Mouse (Mus musculus): ENCODE data around the gene Csta1. TPM values are rescaled to one million over a fixed set of nuclear protein-coding genes. Genes with fewer than 3 reads are reported as not detected.
"Not testable (repeated sequence)": the region's sequence is repeated elsewhere in the genome, so short reads cannot be mapped to it uniquely, and the experiment has no call there.

The Csta1 gene
- not detected in 2 replicates for polyA plus RNA-seq (2011; ENCODE audit: insufficient read depth, insufficient read length, low replicate concordance, missing spikeins)

DNA sequence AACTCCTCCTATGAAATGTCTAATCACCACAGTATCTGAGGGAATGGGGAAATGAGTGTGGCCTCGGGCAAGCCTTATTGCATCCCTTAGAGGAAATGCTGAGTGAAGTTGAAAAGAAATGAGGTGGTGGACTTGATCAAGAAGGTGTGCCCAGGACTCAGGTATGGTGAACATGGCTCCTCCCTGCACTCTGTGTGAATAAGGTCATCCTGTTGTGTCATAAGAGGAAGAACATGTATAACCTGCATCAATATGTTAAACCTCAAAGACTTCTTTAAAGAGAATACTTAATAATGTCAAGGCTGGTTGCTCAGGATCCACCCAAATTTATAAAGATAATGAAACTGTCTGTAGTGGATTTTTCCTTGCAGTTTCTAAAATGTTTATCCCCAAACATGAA lies at the start of gene Csta1:
Csta1 (minus strand) TSS at position 101 of the 400 bp plus-strand sequence.
- no peak for TF ChIP-seq CTCF (IDR thresholded peaks at IDR 0.05; ENCODE audit: control insufficient read depth, insufficient read depth, low read length)
- no peak for TF ChIP-seq POLR2A (IDR thresholded peaks at IDR 0.05; ENCODE audit: borderline replicate concordance, control insufficient read depth, low read depth, low read length)
- 74% methylated on average over 1 of the region's 1 CpGs for WGBS
- Histone ChIP-seq H3K4me1 (ENCODE audit: control insufficient read depth, insufficient read depth, low read length) (no peaks in the 10 kb centered on the region), H3K27ac (ENCODE audit: control insufficient read depth, insufficient read depth, low read depth, low read length, poor library complexity) (no peak within 1 kb of the TSS), H3K4me3 (replicated peaks; ENCODE audit: control insufficient read depth, low read depth, low read length) (no peak within 1 kb of the TSS)

DNA sequence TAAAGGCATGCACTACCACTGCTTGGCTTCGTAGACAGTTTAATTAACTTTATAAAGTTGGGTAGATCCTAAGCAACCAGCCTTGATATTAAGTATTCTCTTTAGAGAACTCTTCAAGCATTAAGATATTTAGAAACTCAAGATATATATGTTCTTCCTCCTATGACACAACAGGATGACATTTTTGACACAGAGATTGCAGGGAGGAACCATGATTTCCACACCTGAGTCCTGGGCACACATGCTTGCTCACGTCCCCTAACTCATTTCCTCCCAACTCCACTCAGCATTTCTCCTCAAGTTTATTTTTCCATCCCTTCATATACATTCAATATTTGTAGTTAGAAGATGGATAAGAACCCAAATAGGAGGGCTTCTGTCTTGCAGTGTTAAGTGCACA lies 48.9 kb upstream of the Csta1 start:
- TF ChIP-seq CTCF (IDR thresholded peaks at IDR 0.05; ENCODE audit: control insufficient read depth, insufficient read depth, low read length) = no peak
- no peak for TF ChIP-seq POLR2A (IDR thresholded peaks at IDR 0.05; ENCODE audit: borderline replicate concordance, control insufficient read depth, low read depth, low read length)
- Histone ChIP-seq H3K27ac (ENCODE audit: control insufficient read depth, insufficient read depth, low read depth, low read length, poor library complexity) (no peak overlapping the region), H3K4me1 (ENCODE audit: control insufficient read depth, insufficient read depth, low read length) (no peaks in the 10 kb centered on the region), H3K4me3 (replicated peaks; ENCODE audit: control insufficient read depth, low read depth, low read length) (no peak overlapping the region)
- WGBS = 61% methylated on average over 2 of the region's 2 CpGs

DNA sequence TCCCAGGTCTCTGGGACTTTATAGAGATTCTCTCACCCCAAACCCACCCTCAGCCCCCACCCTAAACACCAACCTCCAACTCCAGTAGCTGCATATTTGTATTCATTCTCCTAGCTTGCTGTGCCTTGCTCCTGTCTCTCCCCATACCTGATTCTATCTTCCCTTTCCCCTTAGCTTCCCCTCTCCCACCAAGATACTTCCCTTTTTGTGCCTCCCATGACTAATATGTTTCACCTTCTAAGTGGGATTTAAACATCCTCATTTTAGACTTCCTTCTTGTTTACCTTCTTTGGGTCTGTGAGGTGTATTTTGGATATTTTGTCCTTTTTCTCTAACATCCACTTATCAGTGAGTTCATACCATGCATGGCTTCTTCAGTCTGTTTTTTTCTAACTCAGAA lies 45.1 kb upstream of the Csta1 start:
- H3K4me1 ChIP-seq (ENCODE audit: control insufficient read depth, insufficient read depth, low read length) = no peaks in the 10 kb centered on the region
- TF ChIP-seq CTCF (IDR thresholded peaks at IDR 0.05; ENCODE audit: control insufficient read depth, insufficient read depth, low read length) (no peak), POLR2A (IDR thresholded peaks at IDR 0.05; ENCODE audit: borderline replicate concordance, control insufficient read depth, low read depth, low read length) (no peak)
- no peak overlapping the region for H3K4me3 ChIP-seq (replicated peaks; ENCODE audit: control insufficient read depth, low read depth, low read length)
- no peak overlapping the region for H3K27ac ChIP-seq (ENCODE audit: control insufficient read depth, insufficient read depth, low read depth, low read length, poor library complexity)

DNA sequence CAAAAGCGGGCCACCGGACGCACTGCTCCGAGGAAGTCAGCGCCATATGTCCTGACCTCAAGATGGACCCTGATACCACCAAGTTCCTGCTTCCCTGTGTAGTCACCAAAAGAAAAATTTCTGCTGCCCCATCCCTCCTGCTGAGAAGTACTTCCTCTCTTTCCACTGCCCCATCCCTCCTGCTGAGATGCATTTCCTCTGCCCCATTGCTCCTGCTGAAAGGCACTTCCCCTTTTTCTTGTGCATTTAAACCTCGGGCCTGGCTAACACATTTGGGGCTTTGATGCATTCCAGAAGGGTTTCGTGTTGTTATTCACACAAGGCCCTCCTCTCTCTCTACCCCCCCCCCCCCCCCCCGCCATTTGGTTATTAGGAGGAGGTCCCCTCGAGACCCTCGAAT lies 36.8 kb upstream of the Csta1 start:
- WGBS = 84% methylated on average over 10 of the region's 10 CpGs

DNA sequence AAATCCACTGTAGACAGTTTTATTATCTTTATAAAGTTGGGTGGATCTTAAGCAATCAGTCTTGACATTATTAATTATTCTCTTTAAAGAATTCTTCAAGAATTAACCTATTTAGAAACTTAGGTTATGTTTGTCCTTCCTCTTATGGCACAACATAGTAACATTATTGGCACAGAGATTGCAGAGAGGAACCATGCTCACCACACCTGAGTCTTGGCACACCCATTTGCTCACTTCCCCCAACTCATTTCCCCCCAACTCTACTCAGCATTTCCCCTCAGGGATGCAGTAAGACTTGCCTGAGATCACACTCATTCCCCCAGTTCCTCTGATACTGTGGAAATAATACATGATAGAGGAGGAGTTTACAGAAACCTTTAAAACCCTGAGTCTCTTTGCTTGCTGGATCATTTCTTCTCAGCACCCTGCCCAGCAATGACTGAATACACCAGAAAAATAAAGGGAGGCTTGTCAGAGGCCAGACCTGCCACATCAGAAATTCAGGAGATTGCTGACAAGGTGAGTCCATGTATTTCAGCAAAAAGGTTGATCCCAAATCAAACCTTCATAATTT lies 25.4 kb upstream of the Csta1 start, which contains the start of gene Stfa2l1:
Stfa2l1 (plus strand) TSS at position 410 of the 574 bp plus-strand sequence.
- Histone ChIP-seq H3K4me3 (replicated peaks; ENCODE audit: control insufficient read depth, low read depth, low read length) (no peak within 1 kb of the TSS), H3K4me1 (ENCODE audit: control insufficient read depth, insufficient read depth, low read length) (no peaks in the 10 kb centered on the region), H3K27ac (ENCODE audit: control insufficient read depth, insufficient read depth, low read depth, low read length, poor library complexity) (no peak within 1 kb of the TSS)
- no peak for TF ChIP-seq POLR2A (IDR thresholded peaks at IDR 0.05; ENCODE audit: borderline replicate concordance, control insufficient read depth, low read depth, low read length)
- no peak for TF ChIP-seq CTCF (IDR thresholded peaks at IDR 0.05; ENCODE audit: control insufficient read depth, insufficient read depth, low read length)

More for the DNA sequence above, 36.8 kb upstream of the Csta1 start:
- H3K4me3 ChIP-seq (replicated peaks; ENCODE audit: control insufficient read depth, low read depth, low read length); H3K4me1 ChIP-seq (ENCODE audit: control insufficient read depth, insufficient read depth, low read length); H3K27ac ChIP-seq (ENCODE audit: control insufficient read depth, insufficient read depth, low read depth, low read length, poor library complexity): not testable (repeated sequence)

DNA sequence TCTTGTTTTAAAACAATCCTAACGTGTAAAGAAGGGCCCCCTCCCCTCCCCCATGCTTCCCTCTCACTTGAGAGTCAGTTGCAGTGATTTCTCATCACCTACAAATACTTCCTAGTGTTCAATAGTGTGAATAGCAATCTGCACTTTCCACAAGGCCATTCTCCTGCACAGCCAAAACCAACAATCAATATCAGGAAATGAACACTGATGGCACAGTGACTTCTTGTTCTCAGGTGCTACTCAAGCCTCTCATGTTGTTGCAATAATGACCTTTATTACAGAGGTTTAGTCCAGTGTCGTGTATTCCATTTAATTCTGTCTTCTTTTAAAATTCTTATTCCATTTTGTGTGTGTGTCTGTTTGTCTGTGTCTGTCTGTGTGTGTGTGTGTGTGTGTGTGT lies 7.2 kb upstream of the Csta1 start:
- TF ChIP-seq POLR2A (IDR thresholded peaks at IDR 0.05; ENCODE audit: borderline replicate concordance, control insufficient read depth, low read depth, low read length) (no peak), CTCF (IDR thresholded peaks at IDR 0.05; ENCODE audit: control insufficient read depth, insufficient read depth, low read length) (no peak)

DNA sequence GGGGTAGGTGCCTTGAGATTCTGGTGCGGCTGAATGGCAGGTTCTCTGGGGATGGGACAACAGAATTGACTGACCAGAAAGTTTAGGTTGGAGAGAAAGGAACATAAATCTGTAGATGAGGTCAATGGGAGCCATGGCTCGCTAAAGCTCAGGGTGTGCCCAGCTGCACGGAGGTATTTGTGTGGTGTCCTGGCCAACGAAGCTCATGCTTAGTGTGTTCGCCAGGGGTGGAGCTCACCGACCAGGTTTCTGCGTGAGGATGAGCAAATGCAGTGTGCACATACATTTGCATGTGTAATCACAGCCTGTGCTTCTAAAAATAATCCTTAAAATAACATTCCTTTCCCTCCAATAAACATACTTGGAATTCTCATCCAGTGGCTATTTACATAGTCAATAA lies 2.9 kb downstream of the Csta1 start:
- no peak overlapping the region for H3K4me3 ChIP-seq (replicated peaks; ENCODE audit: control insufficient read depth, low read depth, low read length)
- no peaks in the 10 kb centered on the region for H3K4me1 ChIP-seq (ENCODE audit: control insufficient read depth, insufficient read depth, low read length)
- H3K27ac ChIP-seq (ENCODE audit: control insufficient read depth, insufficient read depth, low read depth, low read length, poor library complexity) = no peak overlapping the region
- no peak for TF ChIP-seq CTCF (IDR thresholded peaks at IDR 0.05; ENCODE audit: control insufficient read depth, insufficient read depth, low read length)
- no peak for TF ChIP-seq POLR2A (IDR thresholded peaks at IDR 0.05; ENCODE audit: borderline replicate concordance, control insufficient read depth, low read depth, low read length)
- 87% methylated on average over 7 of the region's 7 CpGs for WGBS

More for the DNA sequence above, 7.2 kb upstream of the Csta1 start:
- Histone ChIP-seq H3K27ac (ENCODE audit: control insufficient read depth, insufficient read depth, low read depth, low read length, poor library complexity) (no peak overlapping the region), H3K4me1 (ENCODE audit: control insufficient read depth, insufficient read depth, low read length) (no peaks in the 10 kb centered on the region), H3K4me3 (replicated peaks; ENCODE audit: control insufficient read depth, low read depth, low read length) (no peak overlapping the region)
- 57% methylated on average over 2 of the region's 2 CpGs for WGBS

DNA sequence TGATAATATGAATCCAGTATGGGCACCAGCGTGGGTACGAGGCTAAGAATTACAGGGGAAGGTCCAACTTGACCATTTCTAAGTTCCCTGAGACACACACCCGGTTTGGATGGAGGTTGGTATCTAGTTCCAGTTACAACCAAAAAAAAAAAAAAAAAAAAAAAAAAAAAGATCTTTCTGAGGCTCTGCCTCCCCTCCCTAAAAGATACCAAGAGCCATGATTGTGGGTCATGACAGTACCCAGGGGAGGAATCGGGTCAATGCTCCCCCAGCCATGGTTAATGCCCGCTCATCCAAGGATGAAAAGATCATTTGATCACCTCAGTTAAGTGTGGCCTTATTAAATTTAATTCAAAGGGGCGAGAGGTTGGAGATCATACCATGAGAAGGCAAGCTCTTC lies 15.3 kb downstream of the Csta1 start:
- not testable (repeated sequence) for H3K27ac ChIP-seq (ENCODE audit: control insufficient read depth, insufficient read depth, low read depth, low read length, poor library complexity); H3K4me3 ChIP-seq (replicated peaks; ENCODE audit: control insufficient read depth, low read depth, low read length); H3K4me1 ChIP-seq (ENCODE audit: control insufficient read depth, insufficient read depth, low read length)
- 79% methylated on average over 6 of the region's 6 CpGs for WGBS

DNA sequence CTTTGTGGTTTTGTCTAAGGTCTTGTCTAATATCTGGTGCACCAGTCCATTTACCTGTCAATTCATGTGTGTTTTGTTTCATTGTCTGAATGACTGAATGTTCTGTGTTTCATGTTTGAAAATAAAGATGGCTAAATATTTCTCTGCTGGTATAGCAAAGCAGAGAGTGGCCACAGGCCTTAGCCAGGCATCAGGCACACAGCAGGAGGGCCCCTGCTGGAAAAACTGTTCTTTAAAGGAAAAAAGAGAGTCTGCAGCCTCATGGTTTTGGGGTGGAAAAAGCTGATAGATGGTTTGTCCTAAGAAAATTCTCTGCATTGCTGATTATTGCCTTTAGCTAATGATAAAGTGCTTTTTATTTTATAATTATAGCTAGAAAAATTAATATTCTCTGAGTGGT lies 19.6 kb downstream of the Csta1 start:
- H3K4me1 ChIP-seq (ENCODE audit: control insufficient read depth, insufficient read depth, low read length); H3K27ac ChIP-seq (ENCODE audit: control insufficient read depth, insufficient read depth, low read depth, low read length, poor library complexity); H3K4me3 ChIP-seq (replicated peaks; ENCODE audit: control insufficient read depth, low read depth, low read length): not testable (repeated sequence)

All from bone marrow, adult 2 months (tissue).